Mouse (Mus musculus) heart, postnatal 14 days (tissue): Measurements from ENCODE around the gene Lrp8. TPM values are rescaled to one million over a fixed set of nuclear protein-coding genes. Genes with fewer than 3 reads are reported as not detected.

Experiments used
- DNase-seq, 2 experiments: peaks; one replicate each; pipeline ENCODE4 v3.0.0; 2021 to 2022
- intact Hi-C: fragments of 180-260 bp; cut with DNase I; formaldehyde crosslinking; loops from one replicate; pipeline ENCODE4 v1.15.1; 2025
- total RNA-seq, 2 experiments: library from RNA; stranded (reverse); gene quantifications; 2 replicates each; pipeline ENCODE4 v1.2.3; 2021

Gene Lrp8
- total RNA-seq, 2 experiments from 2014 or later = 0.80 to 0.96 TPM

DNA sequence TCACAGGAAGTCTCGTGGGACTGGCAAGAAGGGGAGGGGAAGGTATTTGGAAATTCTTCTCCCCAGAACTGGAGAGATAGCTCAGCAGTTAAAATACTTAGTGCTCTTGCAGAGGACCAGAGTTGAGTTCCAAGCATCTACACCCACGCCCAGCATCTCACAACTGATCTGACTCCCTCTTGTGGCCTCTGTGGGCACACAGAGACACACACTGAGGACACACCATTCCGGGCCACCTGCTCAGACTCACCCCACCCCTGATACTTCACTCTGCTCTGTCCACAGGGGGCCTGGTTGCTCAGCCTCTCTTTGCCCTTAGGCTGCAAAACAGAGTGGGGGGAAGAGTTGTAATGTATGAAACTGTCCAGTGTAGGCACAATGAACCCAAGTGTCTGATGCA is 3.4 kb downstream of the Lrp8 start:
- intact Hi-C loops = loop anchor here (2.0 kb wide), 1 partner anchor 39 kb away; no protein-coding TSS in a partner anchor
- no peak for DNase-seq

DNA sequence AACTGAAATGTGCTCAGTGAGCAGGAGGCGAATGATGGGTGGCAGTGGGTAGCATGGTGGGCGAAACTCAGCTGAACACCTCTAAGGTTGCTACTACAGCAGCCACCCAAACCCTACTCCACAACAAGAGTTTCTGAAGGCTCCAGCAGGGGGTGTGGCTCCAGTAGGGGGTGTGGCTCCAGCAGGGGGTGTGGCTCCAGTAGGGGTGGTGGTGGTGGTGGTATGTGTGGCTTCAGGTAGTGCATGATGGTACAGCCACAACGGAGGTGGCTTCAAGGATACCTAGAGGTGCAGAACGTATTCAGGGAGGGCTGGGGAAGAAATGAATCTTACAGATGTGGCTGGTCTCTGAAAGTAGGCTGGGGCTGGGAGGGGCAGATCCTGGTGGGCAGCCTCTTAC is 5.7 kb downstream of the Lrp8 start:
- intact Hi-C loops = no loop called here
- DNase-seq = no peak

DNA sequence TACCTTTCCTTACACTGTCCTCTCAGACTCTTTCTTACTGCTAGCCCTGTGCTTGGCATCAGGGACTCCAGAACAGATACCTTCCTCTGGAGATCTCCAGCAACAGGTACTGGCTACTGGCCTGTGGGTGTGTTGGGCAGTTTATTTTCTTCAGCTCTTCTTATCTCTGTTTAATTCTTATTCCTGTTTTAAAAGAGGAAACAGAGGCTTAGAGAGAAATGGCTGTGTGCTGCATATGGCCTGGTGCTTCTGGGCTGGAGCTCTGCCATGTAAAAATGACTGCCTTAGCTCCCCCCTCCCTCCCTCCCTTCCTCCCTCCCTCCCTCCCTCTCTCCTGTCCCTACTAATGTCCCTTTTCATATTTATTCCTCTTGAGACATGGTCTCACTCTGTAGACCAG is 6.6 kb downstream of the Lrp8 start:
- intact Hi-C loops = no loop called here

DNA sequence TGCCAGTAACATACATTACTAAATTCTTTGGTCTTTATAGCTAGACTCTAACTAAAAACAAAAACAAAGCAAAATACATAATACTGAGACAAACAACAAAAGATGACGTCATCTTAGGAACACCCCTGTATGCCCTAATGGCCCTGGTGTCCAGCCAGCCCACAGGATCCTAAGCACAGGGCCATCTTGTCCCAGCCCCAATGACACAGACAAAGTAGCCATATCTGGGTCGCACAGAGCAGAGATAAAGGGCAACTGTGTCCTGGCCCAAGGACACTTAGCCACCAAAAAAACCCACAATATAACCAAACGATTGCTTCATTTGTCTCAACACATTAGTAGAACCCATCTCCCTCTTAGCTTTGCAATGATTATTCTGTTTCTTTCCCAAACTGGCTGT is 8.9 kb downstream of the Lrp8 start:
- no peak for DNase-seq
- intact Hi-C loops = no loop called here

More for the DNA sequence above, 6.6 kb downstream of the Lrp8 start:
- DNase-seq = no peak

DNA sequence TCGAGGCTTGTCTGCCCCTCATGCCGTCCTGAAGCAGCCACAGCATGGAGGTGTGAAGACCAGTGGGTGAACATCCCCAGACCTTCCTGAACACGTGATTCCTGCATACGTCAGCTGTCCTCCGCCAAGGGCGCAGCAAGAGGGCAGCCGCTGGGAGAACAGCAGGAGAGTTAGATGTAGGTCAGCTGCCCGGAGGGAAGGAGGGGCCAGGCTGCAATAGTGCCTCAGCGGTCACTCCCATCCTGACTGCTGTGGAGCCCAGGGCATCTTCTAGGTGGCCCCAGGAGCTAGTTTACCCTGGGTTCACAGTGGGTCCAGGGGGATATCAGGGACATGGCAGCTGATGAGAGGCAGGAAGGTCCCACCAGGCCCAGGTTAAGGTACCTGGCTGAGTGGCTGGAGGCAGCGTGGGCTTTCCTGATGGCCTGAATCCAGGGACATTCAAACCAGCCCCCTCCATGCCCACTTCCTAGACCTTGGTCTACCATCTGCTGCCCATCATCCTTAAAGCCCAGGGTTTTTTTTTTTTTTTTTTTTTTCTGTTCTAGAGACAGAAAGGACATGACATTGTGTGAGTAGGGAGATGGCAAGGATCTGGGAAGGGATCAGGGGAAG is 9.8 kb downstream of the Lrp8 start:
- no peak for DNase-seq
- intact Hi-C loops = no loop called here

DNA sequence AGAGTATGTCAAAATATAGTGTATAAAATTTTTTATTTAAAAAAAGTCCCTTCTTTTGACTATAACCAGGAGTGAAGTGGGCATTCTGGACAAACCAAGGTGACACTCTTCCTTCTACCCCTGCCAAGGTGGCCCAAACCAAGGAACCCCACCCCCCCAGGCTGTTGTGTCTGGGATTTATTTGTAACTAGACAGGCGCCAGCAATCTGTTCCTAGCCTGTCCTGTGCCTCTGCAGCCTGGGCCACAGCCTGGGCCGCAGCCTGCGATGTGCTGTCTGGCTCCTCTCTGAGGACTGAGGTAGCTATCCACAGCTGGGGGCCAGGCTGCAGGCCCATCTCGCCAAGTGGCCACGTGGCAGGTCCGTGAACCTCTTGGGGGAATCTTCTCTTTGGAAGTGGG is 10.3 kb downstream of the Lrp8 start:
- DNase-seq = no peak
- intact Hi-C loops = no loop called here

DNA sequence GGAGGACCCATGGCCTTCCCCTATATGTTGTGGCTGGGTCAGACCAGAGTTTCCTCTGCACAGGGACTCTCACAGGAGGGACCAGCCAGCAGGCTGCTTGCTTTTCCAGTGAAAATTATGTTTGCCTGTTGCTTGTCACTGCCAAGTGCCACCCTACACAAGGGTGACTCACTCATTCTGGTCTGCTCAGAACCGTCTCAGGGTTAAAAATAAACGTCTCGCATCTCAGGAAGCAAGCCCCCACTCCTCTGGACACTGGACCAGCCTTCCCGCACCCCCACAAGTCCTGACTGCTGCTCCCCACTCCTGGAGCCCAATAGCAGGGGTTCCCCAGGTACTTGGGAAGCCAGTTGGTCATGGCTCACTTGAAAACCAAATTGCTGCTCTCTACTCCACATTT is 14.4 kb downstream of the Lrp8 start:
- DNase-seq = no peak
- intact Hi-C loops = no loop called here

DNA sequence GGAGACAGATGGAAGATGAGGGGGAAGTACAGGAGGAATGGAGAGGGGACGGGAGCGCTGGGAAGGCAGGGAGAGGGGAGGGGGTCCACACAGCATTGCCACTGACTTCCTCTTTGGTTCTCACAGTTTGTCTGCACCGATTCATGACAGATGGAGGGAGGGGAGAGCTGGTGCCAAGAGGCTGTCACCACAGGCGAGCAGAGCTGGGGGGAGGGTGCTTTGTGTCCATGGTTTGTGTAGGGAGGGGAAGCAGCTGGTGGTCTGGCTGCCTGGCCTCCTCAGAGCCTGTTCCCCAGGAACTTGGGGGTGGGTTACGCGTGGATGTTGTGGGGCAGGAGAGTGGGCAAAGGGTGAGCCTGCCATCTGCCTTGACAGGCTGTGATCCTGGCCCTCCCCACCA is 15.4 kb downstream of the Lrp8 start:
- intact Hi-C loops = no loop called here
- DNase-seq = no peak

DNA sequence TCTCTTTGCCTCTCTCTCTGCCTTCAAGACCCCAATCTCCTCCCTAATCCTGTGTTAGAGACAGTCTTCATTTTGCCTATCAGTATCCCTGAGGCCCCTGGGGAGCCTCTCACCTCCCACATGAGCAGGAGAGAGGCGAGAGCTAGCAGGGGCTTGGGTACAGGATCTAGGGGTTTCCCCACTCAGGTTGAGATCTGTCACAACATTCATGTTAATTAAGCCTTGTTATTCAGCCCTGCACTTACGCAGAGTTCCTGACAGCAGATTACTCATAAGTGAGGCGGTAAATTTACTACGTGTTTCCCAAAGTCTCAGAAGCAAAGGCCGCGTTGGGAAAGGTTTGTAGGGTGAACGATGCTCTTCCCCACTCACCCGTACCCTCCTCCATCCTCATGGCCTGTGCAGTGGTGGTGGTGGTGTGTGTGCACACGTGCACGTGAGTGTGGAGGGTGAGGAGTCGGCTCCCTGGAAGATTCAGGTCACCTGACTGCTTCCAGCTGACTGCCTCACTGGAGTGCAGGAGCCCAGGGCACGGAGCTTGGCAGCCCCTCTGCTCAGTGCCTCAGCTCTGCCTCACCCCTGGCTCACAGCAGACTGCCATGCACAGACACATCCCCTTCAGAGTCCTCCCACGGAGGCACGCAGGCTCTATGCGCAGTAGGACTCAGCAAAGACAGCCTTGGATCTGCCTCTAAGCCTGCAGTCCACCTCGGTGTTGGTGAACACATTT is 18.1 kb downstream of the Lrp8 start:
- DNase-seq = no peak
- intact Hi-C loops = no loop called here

DNA sequence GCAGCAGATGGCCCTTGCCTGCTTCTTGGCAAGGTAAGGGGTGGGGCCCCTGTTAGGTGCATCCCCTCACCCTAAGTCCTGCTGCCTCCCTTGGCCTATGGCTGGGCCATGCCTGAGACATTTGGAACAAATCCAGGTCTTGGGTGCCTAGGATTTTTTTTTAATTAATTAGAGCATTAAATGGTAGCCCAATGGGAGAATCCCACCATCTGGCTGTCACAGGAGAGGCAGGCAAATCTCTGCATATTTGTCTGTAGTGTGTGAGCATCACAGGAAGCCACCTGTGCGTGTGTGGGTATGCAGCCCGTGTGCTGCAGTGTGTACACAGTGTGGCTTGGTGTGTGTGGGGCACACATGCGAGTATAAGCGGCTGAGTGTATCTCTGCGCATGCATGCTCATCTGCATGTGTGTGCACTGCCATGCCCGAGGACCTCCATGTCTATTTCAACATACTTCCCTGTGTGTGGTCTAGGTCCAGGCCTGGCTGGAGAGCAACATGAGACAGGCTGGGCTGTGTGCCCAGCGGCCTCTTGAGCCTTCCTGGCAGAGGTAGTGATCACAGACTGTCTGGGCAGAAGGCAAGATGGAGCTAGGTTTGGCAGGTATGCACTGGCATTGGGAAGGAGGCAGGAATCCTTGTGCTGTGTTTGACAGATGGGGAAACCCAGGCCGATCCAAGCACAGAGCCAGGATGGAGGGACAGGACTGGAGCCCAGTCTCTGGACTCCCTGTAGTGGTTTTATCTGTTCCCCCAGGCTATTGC is 19.0 kb downstream of the Lrp8 start:
- DNase-seq = peak; percentile 41 to 60
- intact Hi-C loops = no loop called here

DNA sequence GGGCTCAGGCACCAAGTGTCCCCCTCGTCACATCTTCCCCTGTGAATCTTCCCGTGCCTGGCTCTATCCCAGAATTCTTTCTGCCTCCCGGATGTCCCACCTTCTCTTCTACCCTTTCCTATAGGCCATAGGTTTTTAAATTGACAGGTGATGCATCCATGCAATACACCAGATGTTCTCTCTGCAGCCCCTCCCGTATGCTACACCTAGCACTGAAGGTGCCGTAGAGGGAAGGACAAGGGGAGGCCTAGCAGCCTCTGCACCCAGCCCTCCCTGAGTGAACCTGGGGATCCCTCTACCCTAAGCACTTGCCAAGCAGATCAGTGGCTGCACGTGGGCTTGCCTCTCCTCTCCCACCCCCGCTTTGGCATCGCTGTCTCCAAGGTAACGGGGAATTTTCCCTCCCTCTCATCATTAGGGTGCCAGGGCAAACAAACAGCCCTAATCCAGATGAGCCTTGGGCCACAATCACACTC is 20.9 kb downstream of the Lrp8 start:
- DNase-seq = no peak
- intact Hi-C loops = no loop called here

DNA sequence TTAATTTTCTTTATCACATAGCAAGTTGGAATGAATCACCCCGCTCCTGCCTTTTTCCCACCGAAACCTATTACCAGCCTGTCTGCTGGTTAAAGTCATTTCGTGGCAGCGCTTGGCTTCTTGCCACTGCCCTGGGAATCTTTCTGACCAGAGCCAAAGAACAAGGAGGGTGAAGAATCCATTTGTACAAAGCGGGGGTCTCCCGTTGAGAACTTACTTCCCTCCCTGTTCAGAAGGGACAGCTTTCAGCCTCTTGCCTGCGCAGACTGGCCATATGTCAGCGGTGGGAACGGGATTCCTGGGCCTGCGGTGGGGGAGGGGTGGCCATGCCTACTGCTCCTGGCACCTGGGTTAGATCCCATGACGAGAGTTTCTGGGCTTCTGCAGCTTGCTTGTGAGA is 21.4 kb downstream of the Lrp8 start:
- no peak for DNase-seq
- intact Hi-C loops = no loop called here

DNA sequence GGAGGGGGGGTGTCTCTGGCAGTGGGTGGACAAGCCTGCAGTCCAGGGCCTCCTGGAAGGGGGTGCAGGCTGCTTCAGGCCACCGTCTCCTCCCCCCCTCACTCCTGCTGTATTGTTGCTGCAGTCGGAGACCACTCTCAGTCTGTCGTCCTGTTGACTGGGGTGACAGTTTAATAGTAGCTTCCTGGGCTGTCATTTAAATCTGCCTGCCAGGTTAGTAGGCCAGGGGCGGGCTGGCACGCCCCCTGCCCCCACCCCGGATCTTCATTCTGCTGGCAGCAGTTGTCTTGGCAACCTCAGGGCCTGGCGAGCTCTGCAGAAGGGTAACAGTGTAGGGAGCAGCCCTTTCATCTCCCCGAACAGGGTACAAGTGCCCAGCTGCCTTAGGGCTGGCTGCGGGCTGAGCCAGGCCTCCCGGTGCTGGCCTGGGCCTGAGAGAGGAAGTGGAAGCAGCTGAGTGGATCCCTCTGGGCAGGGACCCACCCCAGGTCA is 26.7 kb downstream of the Lrp8 start:
- intact Hi-C loops = no loop called here
- DNase-seq = no peak

DNA sequence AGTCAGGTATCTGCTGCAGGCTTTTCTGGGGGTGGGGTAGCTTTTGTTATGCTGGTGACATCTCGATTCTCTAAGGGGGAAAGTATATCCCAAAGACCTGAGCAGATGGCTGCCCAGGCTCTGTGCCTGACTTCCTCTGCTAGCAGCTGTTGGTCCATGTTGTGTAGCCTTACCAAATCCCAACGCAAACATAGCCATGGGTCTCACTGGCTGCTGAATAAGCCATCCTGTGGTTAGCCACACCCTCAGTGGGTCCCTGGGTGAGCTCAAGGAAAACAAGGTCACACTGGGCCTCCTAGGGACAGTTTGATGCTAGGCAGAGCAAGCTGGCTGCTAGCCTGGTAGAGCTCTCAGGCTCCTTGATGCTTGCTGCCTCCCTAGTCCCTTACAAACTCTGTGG is 27.6 kb downstream of the Lrp8 start:
- intact Hi-C loops = no loop called here

DNA sequence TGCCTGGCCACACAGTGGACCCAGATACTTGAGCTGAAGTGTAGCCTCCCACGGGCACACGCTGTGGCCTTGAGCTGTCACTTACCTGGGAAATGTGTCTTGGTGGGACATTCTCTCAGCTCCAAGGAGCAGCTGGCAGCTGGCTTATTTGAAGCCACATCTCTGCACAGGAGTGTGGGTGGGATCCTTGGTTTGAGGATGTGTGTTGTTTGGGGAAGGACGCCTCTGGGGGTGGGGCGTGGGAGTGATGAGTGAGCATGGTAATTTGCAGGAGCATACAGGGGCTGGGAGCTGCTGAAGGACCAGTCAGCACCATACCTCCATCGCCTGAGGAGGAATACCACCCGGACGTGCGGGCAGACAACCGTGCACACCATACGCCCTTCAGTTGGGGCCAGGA is 28.1 kb downstream of the Lrp8 start:
- DNase-seq = no peak
- intact Hi-C loops = no loop called here

More for the DNA sequence above, 27.6 kb downstream of the Lrp8 start:
- no peak for DNase-seq

DNA sequence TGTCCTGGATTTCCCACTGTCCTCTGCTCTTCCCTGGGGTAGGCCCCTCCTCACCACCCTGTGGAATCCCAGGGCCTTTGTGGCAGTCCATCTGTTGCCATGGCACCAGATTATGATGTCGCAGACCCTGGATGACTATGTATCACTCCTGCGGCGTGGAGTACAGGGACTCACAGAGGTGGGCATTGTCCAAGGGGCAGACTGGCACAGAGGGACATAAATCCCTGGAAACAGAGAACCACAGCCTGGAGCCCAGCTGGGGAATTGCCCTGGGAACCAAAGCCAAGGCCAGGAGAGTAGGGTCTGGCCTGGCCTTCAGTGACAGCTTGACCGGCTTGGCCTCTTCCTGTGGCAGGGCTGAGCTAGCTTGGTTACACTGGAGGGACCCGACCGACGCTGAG is 28.8 kb downstream of the Lrp8 start:
- intact Hi-C loops = no loop called here
- no peak for DNase-seq

DNA sequence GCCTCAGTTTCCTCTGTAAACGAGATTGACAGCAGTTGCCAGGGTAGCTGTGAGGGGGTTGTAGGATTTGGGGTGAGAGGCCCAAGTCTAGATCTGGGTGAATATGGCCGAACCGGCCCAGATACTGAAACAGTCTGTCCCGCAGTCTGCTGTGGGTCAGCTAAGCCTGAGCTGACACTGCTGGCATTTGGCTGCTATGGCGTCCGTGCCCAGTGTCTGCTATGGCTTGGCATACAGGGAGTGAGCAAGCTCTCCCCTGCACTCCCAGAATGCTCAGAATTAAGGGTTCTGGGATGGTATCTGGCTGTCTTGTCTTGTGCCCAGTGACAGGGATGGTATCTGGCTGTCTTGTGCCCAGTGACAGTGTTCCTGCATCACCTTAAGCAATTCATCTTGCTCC is 29.6 kb downstream of the Lrp8 start:
- intact Hi-C loops = no loop called here
- no peak for DNase-seq

DNA sequence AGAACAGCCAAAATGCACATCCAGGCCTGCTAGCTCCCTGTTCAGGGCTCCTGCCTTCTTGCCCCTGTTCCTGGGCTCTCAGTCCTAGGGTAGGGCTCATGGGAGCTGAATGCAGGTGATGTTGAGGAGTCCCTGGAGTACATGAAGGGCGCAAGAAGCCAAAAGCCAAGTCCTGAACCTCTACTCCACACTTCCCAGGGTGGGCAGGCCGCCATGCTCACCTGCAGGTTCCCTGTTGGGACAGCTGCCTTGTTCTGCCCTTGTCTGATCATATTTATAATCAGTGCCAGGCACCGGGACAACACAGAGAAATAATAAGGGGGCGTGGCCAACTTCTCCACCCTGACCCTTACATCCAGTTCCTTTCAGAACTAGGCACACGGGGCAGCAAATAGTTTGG is 31.5 kb downstream of the Lrp8 start:
- DNase-seq = no peak
- intact Hi-C loops = no loop called here

DNA sequence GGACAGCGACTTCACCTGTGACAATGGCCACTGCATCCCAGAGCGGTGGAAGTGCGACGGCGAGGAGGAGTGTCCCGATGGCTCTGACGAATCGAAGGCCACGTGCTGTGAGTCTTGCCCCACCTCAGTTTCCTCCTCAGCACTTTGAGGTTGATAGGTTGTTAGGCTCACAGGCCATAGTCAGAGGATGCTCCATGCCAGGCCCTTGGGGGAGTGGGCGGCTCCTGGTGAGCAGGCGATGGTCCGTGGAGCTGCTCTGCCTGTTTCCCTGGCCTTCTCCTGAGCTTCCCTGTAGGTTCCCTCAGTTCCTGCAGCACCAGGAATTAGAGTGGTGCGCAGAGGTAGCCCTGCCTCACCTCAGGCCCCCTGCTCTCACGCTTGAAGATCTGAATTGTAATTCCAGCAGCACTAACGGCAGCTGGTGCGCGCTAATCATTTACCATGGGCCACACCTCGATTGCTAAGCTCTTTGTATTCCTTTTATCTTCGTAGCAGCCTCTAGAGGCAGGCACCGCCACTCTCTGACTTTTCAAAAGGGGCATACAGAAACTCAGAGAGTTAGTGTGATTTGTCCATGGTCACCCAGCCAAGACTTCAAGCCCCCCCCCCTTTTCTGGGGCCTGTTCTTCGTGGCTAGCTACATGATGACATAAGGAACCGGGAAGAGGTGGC is 32.7 kb downstream of the Lrp8 start:
- intact Hi-C loops = no loop called here
- no peak for DNase-seq

DNA sequence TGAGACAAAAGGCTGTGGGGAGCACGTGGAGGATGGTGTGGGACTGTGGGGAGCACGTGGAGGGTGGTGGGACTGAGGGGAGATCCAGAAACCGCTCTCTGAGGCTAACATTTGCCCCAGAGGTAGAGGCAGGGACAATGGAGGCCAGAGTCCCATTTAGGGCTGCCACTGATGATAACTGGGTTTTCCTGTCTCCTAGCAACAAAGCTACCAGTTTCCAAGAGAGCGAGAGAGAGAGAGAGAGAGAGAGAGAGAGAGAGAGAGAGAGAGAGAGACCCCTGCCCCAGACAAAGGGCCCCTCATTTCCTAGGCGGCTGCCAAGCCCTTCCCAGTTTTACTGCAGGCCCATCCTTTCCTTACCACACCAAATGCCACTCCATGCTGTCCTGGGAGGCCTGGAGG is 33.4 kb downstream of the Lrp8 start:
- intact Hi-C loops = no loop called here
- no peak for DNase-seq

DNA sequence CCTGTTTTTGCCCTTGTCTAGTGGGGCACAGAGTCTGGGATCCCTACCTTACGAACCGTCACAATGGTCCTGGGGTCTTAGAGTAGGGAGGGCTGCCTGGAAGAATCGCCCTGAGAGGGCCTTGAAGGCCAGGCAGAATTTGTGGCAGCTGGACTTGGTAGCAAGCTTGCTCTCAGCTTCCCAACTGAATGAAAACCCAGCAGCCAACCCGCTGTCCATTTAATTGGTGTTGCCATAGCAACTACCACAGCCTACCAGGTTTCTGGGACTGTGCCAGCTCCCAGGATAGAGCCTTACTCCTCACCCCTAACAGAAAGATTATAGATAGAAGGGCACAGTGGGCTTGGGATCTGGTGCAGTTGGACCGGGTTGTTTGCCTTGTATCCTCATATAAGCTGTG is 34.7 kb downstream of the Lrp8 start:
- DNase-seq = no peak
- intact Hi-C loops = no loop called here
